Mouse (Mus musculus): ENCODE results near the gene Grcc10.

GRCm38 (mm10) chr6:124731038-124731437 is 10.1 kb downstream of the Grcc10 start:
- TF ChIP-seq POLR2A (IDR thresholded peaks at IDR 0.05; ENCODE audit: extremely low read depth, insufficient read depth, low read length) (no peak), CTCF (IDR thresholded peaks at IDR 0.05; ENCODE audit: low read depth, low read length) (no peak)
